Mouse (Mus musculus): Measurements from ENCODE around the gene Calm1.

- TF ChIP-seq CTCF (IDR thresholded peaks at IDR 0.05; ENCODE audit: control insufficient read depth, insufficient read depth, low read length): no peak
- no peak for TF ChIP-seq POLR2A (IDR thresholded peaks at IDR 0.05; ENCODE audit: borderline replicate concordance, control insufficient read depth, low read depth, low read length)
Observed at GRCm38 (mm10) chr12:100225196-100225595, 26.0 kb downstream of the Calm1 start.
